Mouse (Mus musculus) midbrain, embryonic 14.5 days (tissue): ENCODE measurements around the gene Arf6. TPM values are rescaled to one million over a fixed set of nuclear protein-coding genes. Genes with fewer than 3 reads are reported as not detected.

ENCODE experiments used
- microRNA-seq: library from miRNA; unstranded; fragments of <30 nt; microRNA quantifications from one replicate; pipeline ENCODE4, GENCODE M21; 2016
- polyA plus RNA-seq: library from polyadenylated mRNA; unstranded; fragments of >200 nt; fragmentation: Nextera tagmentation; extraction: Ambion mirVana; gene quantifications from 2 replicates; pipeline ENCODE4 v1.2.1, GENCODE M21; 2014

Arf6 gene
- polyA plus RNA-seq, 1 experiment from 2014 or later: 34.5 TPM

Small RNA genes lying within 50 kb of the gene (microRNA-seq; reads per million reads assigned to microRNA genes)
- 0.73 reads per million for gene Gm47299
- not detected for gene Gm47305

Other genes starting within 250 kb of the Arf6 start
- 1,138 and 1,407 TPM in 2 replicates for gene Rps29, start 213.0 kb upstream of the Arf6 start, polyA plus RNA-seq
- gene Lrr1, start 203.3 kb upstream of the Arf6 start, polyA plus RNA-seq: 4.3 and 5.5 TPM in 2 replicates
- 340 and 383 TPM in 2 replicates for gene Rpl36al, start 188.1 kb upstream of the Arf6 start, polyA plus RNA-seq
- gene Mgat2, start 188.0 kb upstream of the Arf6 start, polyA plus RNA-seq: 37.6 and 39.9 TPM in 2 replicates
- 12.7 and 15.0 TPM in 2 replicates for gene Gm49383, start 175.0 kb upstream of the Arf6 start, polyA plus RNA-seq
- 7.0 and 7.6 TPM in 2 replicates for gene Dnaaf2, start 173.7 kb upstream of the Arf6 start, polyA plus RNA-seq
- 11.7 and 13.8 TPM in 2 replicates for gene Gm49384, start 167.9 kb upstream of the Arf6 start, polyA plus RNA-seq
- gene Pole2, start 144.0 kb upstream of the Arf6 start, polyA plus RNA-seq: 4.0 and 4.6 TPM in 2 replicates
- gene Klhdc1, start 131.0 kb upstream of the Arf6 start, polyA plus RNA-seq: 17.5 and 18.5 TPM in 2 replicates
- 313 and 329 TPM in 2 replicates for gene Klhdc2, start 75.5 kb upstream of the Arf6 start, polyA plus RNA-seq
- gene Nemf, start 15.0 kb upstream of the Arf6 start, polyA plus RNA-seq: 78.8 and 87.1 TPM in 2 replicates
- gene Gm9887, start 308 bp downstream of the Arf6 start, polyA plus RNA-seq: 0.51 and 0.53 TPM in 2 replicates
- 19.8 and 22.1 TPM in 2 replicates for gene Vcpkmt, start 210.9 kb downstream of the Arf6 start, polyA plus RNA-seq